Mouse (Mus musculus): ENCODE data around the gene Krba1. TPM values are rescaled to one million over a fixed set of nuclear protein-coding genes. Genes with fewer than 3 reads are reported as not detected.

Gene Krba1
- total and polyA plus RNA-seq, 3 experiments, result 4.8 to 8.7 TPM; not detected in 1

- no peak for DNase-seq (ENCODE audit: low read depth, low spot score)
- Histone ChIP-seq H3K79me2 (ENCODE audit: control insufficient read depth, insufficient read depth, low read length, poor library complexity) (no peaks in the 10 kb centered on the region), H3K27me3 (ENCODE audit: control insufficient read depth in 1 of 2, insufficient read depth in 2 of 2, low read length in 2 of 2) (no peaks in the 10 kb centered on the region), H3K4me3 (ENCODE audit: control insufficient read depth in 1 of 2, insufficient read depth in 1 of 2, low read depth in 2 of 2, low read length in 2 of 2) (no peak overlapping the region), H3K9me3 (replicated peaks; ENCODE audit: insufficient read depth, low read length) (no peaks in the 10 kb centered on the region), H3K9ac (ENCODE audit: control insufficient read depth, low read depth, low read length, poor library complexity, severe bottlenecking) (no peak overlapping the region), H3K36me3 (ENCODE audit: control insufficient read depth in 1 of 2, insufficient read depth in 2 of 2, low read length in 2 of 2) (no peaks in the 10 kb centered on the region), H3K4me1 (ENCODE audit: control insufficient read depth in 1 of 2, insufficient read depth in 2 of 2, low read length in 2 of 2) (no peaks in the 10 kb centered on the region), H3K27ac (ENCODE audit: control insufficient read depth, low read depth, low read length) (no peak overlapping the region)
- TF ChIP-seq USF1 (IDR thresholded peaks at IDR 0.05; ENCODE audit: low read depth, low read length), result no peak
- TF ChIP-seq ZC3H11A (IDR thresholded peaks at IDR 0.05; ENCODE audit: low read depth, low read length), result no peak
- TF ChIP-seq HCFC1 (IDR thresholded peaks at IDR 0.05; ENCODE audit: low read depth, low read length), result no peak
- TF ChIP-seq NRF1 (IDR thresholded peaks at IDR 0.05; ENCODE audit: insufficient read depth, low read depth, low read length, poor library complexity, severe bottlenecking), result no peak
- TF ChIP-seq UBTF (IDR thresholded peaks at IDR 0.05; ENCODE audit: borderline replicate concordance, insufficient read depth, low read depth, low read length), result no peak
- TF ChIP-seq POLR2AphosphoS5 (IDR thresholded peaks at IDR 0.05; ENCODE audit: borderline replicate concordance, low read depth, low read length), result no peak
- TF ChIP-seq TAL1 (IDR thresholded peaks at IDR 0.05; ENCODE audit: low read length), result no peak
- no peak for TF ChIP-seq GATA1 (IDR thresholded peaks at IDR 0.05; ENCODE audit: low read depth, low read length)
These were observed 42.4 kb downstream of the Krba1 start for GRCm38 (mm10) chr6:48437679-48438376.

DNA sequence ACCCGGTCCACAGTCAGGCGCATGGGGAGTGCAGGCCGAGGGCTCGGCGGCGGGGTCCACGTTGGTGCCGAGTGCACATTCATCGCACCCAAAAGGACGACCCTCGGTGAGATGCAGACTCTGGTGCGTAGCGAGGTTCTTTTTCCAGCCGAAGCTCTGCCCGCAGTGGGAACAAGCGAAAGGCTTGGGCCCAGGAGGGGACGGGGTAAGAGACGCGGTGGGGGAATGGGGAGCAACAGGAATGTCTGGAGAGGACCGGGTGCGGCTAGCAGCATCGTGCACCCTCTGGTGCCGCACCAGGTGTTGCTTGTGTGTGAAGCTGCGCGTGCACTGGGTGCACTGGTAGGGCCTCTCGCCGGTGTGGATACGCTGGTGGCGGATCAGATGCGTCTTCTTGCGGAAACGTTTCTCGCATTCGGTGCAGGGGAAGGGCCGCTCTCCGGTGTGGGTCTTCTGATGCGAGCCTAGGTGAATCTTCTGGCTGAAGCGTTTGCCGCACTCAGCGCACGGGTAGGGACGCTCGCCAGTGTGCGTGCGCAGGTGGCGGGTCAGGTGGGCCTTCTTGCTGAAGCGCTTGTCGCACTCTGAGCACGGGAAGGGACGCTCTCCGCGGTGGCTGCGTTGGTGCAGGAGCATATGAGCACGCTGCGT is 43.2 kb downstream of the Krba1 start:
- H3K4me3 ChIP-seq (ENCODE audit: control insufficient read depth in 1 of 2, insufficient read depth in 1 of 2, low read depth in 2 of 2, low read length in 2 of 2), result no peak overlapping the region
- H3K9me3 ChIP-seq (replicated peaks; ENCODE audit: insufficient read depth, low read length), result no peaks in the 10 kb centered on the region
- no peak for DNase-seq (ENCODE audit: low read depth, low spot score)
- no peaks in the 10 kb centered on the region for H3K4me1 ChIP-seq (ENCODE audit: control insufficient read depth in 1 of 2, insufficient read depth in 2 of 2, low read length in 2 of 2)
- H3K27me3 ChIP-seq (ENCODE audit: control insufficient read depth in 1 of 2, insufficient read depth in 2 of 2, low read length in 2 of 2), result no peaks in the 10 kb centered on the region
- no peaks in the 10 kb centered on the region for H3K79me2 ChIP-seq (ENCODE audit: control insufficient read depth, insufficient read depth, low read length, poor library complexity)
- no peak overlapping the region for H3K9ac ChIP-seq (ENCODE audit: control insufficient read depth, low read depth, low read length, poor library complexity, severe bottlenecking)
- no peak overlapping the region for H3K27ac ChIP-seq (ENCODE audit: control insufficient read depth, low read depth, low read length)
- H3K36me3 ChIP-seq (ENCODE audit: control insufficient read depth in 1 of 2, insufficient read depth in 2 of 2, low read length in 2 of 2), result no peaks in the 10 kb centered on the region
- no peak for TF ChIP-seq EP300 (IDR thresholded peaks at IDR 0.05; ENCODE audit: low read depth in 1 of 2, low read length in 2 of 2)
- TF ChIP-seq GATA1 (IDR thresholded peaks at IDR 0.05; ENCODE audit: low read depth, low read length), result no peak
- no peak for TF ChIP-seq MYB (IDR thresholded peaks at IDR 0.05; ENCODE audit: low read depth, low read length)
- TF ChIP-seq ELF1 (IDR thresholded peaks at IDR 0.05; ENCODE audit: low read depth, low read length), result no peak
- no peak for TF ChIP-seq USF1 (IDR thresholded peaks at IDR 0.05; ENCODE audit: low read depth, low read length)
- TF ChIP-seq CTCF (IDR thresholded peaks at IDR 0.05 in 2 of 3, conservative IDR thresholded peaks at IDR 0.05 in 1 of 3; ENCODE audit: control insufficient read depth in 1 of 3, insufficient read depth in 1 of 3, low read depth in 2 of 3, low read length in 3 of 3, poor library complexity in 1 of 3, severe bottlenecking in 1 of 3), result no peak
- TF ChIP-seq CHD1 (IDR thresholded peaks at IDR 0.05; ENCODE audit: low read depth, low read length), result no peak
- no peak for TF ChIP-seq E2F4 (IDR thresholded peaks at IDR 0.05; ENCODE audit: borderline replicate concordance, low read depth, low read length)
- no peak for TF ChIP-seq ZMIZ1 (IDR thresholded peaks at IDR 0.05; ENCODE audit: low read depth, low read length)

Measured in MEL (cell line).